ENCODE assay signal across 8 mouse cellular contexts in the genomic region with DNA sequence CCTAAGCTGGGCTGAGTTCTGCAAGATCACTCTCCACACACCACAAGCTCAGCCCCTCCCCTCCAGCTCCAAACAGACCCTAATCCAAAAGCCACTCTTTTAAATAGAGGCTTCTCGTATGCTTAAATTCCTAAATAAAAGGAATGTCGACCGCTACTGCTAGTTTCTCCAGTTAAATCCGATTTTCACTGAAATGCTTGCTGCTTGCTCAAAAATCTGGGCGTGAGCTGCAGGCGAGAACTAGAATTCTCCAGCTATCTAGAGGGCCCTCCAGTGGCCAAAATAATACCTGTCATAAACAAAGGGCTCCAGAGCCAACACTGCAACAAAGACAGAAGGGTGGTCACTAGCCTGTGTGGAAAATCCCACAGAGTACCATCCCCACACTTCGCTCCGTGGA.
DNase-seq lines count a peak whose midpoint lies in the region; ATAC-seq and TF ChIP-seq lines count a peak whose summit lies in the region.

No protein-coding gene starts in this region.

- H3K4me2 ChIP-seq in heart, embryonic 13.5 days, result peak overlapping the region; percentile 54
- H3K4me2 ChIP-seq in liver, postnatal 0 days (ENCODE audit: low read depth, low read length), result no peak overlapping the region

- no peak overlapping the region for H3K4me3 ChIP-seq in ES-E14 (ENCODE audit: insufficient read depth in 1 of 2, low read depth in 1 of 2, low read length in 2 of 2, poor library complexity in 1 of 2, severe bottlenecking in 1 of 2)
- no peak overlapping the region for H3K4me3 ChIP-seq in heart, embryonic 13.5 days
- H3K4me3 ChIP-seq in liver, postnatal 0 days (ENCODE audit: low read depth, low read length), result no peak overlapping the region

- peak; percentile 54 for TF ChIP-seq CTCF in liver, postnatal 0 days (IDR thresholded peaks at IDR 0.05; ENCODE audit: low read depth)

- H3K9ac ChIP-seq in ES-E14 (ENCODE audit: insufficient read depth, low read depth, low read length, poor library complexity, severe bottlenecking), result no peak overlapping the region
- H3K9ac ChIP-seq in heart, embryonic 13.5 days, result peak overlapping the region; percentile 73
- no peak overlapping the region for H3K9ac ChIP-seq in liver, postnatal 0 days (replicated peaks)

- H3K27ac ChIP-seq in ES-E14 (ENCODE audit: insufficient read depth, low read depth, low read length, poor library complexity, severe bottlenecking), result no peak overlapping the region
- peak overlapping the region; percentile 49 for H3K27ac ChIP-seq in heart, embryonic 13.5 days (replicated peaks)
- H3K27ac ChIP-seq in liver, postnatal 0 days (ENCODE audit: low read depth), result no peak overlapping the region

- peaks cover 0 to 7% of the 10 kb centered on the region in 2 experiments; a peak in 2 of 4 replicates for H3K4me1 ChIP-seq in ES-E14 (ENCODE audit: control insufficient read depth in 2 of 2, insufficient read depth in 2 of 2, low read length in 2 of 2, poor library complexity in 1 of 2)
- peaks cover 29% of the 10 kb centered on the region for H3K4me1 ChIP-seq in heart, embryonic 13.5 days
- peaks cover 6% of the 10 kb centered on the region; the same call in 1 of the 2 replicates for H3K4me1 ChIP-seq in liver, postnatal 0 days (ENCODE audit: insufficient read depth)

- no peaks in the 10 kb centered on the region for H3K27me3 ChIP-seq in heart, embryonic 13.5 days (replicated peaks)
- peaks cover 16% of the 10 kb centered on the region; the same call in 1 of the 2 replicates for H3K27me3 ChIP-seq in liver, postnatal 0 days (ENCODE audit: insufficient read depth, low read length)

- 9% methylated on average over 8 of the region's 8 CpGs for WGBS in heart, embryonic 13.5 days
- WGBS in liver, postnatal 0 days (ENCODE audit: insufficient replicate concordance), result 16% methylated on average over 8 of the region's 8 CpGs

- ATAC-seq in heart, embryonic 13.5 days (ENCODE audit: extremely low read depth, insufficient number of reproducible peaks, low FRiP score, low TSS enrichment), result no peak
- no peak for ATAC-seq in liver, postnatal 0 days

- in situ Hi-C loops in ES-E14 (cut with MboI; ENCODE audit: low sequenced_read_pairs in 2 of 2, unreplicated experiment in 2 of 2), result loop anchor here (5.0 to 25.0 kb wide), 2 partner anchors 716 to 726 kb away; no protein-coding TSS in a partner anchor

- TF ChIP-seq EP300 in liver, postnatal 0 days (IDR thresholded peaks at IDR 0.05; ENCODE audit: low read depth), result no peak

- no peaks in the 10 kb centered on the region for H3K9me3 ChIP-seq in ES-E14 (ENCODE audit: control insufficient read depth, insufficient read depth, low read depth, low read length)
- H3K9me3 ChIP-seq in heart, embryonic 13.5 days, result no peaks in the 10 kb centered on the region
- H3K9me3 ChIP-seq in liver, postnatal 0 days (ENCODE audit: low read length), result no peaks in the 10 kb centered on the region

- DNase-seq in 3134 (ENCODE audit: extremely low read depth, insufficient read length, low spot score), result peak; percentile 20
- no peak for DNase-seq in ES-E14 (ENCODE audit: low read depth, low spot score)
- peak; percentile 65 for DNase-seq in fibroblast of lung, adult 2 months (ENCODE audit: low read depth)
- peak; percentile 60 to 77 for DNase-seq in kidney, postnatal 36 days
- DNase-seq in liver, postnatal 0 days, result no peak
- peak; percentile 77 for DNase-seq in right cerebral cortex, adult 18-20 months
- no peak for DNase-seq in cerebellum, adult 11 months

- H3K36me3 ChIP-seq in ES-E14 (ENCODE audit: control insufficient read depth, insufficient read depth, low read length, poor library complexity, severe bottlenecking), result no peaks in the 10 kb centered on the region
- H3K36me3 ChIP-seq in heart, embryonic 13.5 days, result no peaks in the 10 kb centered on the region
- H3K36me3 ChIP-seq in liver, postnatal 0 days (replicated peaks; ENCODE audit: insufficient read depth, low read length), result no peaks in the 10 kb centered on the region

TF ChIP-seq in ES-E14, 5 proteins besides CTCF, POLR2A, EP300 and RAD21:
- TF ChIP-seq ZNF384 (IDR thresholded peaks at IDR 0.05; ENCODE audit: low read depth, low read length) (no peak), ZC3H11A (IDR thresholded peaks at IDR 0.05; ENCODE audit: borderline replicate concordance, low read depth, low read length) (peak; percentile 53; the same call in 1 of the 2 replicates), HCFC1 (IDR thresholded peaks at IDR 0.05; ENCODE audit: borderline replicate concordance, insufficient read depth, low read length) (no peak)

Comparison
In these comparisons a context has a peak if more than half of its experiments do, and no peak if none do; other contexts are left out.
1. DNase-seq: peak in 3134 (single experiment), fibroblast of lung, adult 2 months (single experiment), kidney, postnatal 36 days (2 of 2) and right cerebral cortex, adult 18-20 months (single experiment); none in ES-E14 (single experiment), liver, postnatal 0 days (single experiment) and cerebellum, adult 11 months (single experiment).